ENCODE assay signal across 27 mouse cellular contexts in the genomic region with DNA sequence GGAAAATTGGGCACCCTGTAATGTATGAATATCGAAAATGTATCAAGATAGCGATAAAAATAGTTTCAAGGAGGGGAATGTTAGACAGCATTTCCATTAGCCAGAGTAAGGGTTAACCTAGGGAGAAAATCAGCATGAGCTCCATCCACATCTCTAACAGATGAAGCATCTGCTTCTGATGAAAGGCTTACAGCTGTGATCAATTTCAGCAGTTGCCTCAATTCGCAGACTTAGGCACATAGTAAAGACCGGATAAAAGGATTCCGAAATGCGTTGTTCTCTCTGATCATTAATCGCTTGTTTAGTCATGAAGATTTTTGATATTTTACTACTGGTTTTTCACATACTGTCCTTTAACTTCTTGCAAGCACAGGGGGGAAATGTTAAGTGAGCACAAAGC.
A peak's percentile ranks its signal among the peaks of the same experiment; 100 is the strongest.
DNase-seq lines count a peak whose midpoint lies in the region; ATAC-seq and TF ChIP-seq lines count a peak whose summit lies in the region.
"Had no signal": no experiment of that assay in that cellular context is flagged by ENCODE, and none has a peak within 500 bp of the region (broad histone marks: within the 10 kb centered on the region; RNA-seq: fewer than 3 reads in every experiment).

No protein-coding gene starts in this region.

- WGBS in embryonic facial prominence, embryonic 13.5 days = 19% methylated on average over 7 of the region's 7 CpGs
- 19% methylated on average over 7 of the region's 7 CpGs for whole genome bisulfite sequencing in limb, embryonic 13.5 days

- no peaks in the 10 kb centered on the region for H3K27me3 ChIP-seq in embryonic facial prominence, embryonic 13.5 days
- H3K27me3 ChIP-seq in limb, embryonic 13.5 days = no peaks in the 10 kb centered on the region
- H3K27me3 ChIP-seq: embryonic facial prominence, embryonic 15.5 days; heart, embryonic 12.5 days; hindbrain, embryonic 12.5 days; limb, embryonic 12.5 days; megakaryocyte, embryonic 14.5 days; neural tube, embryonic 13.5 days had no signal

- no peak for ATAC-seq in embryonic facial prominence, embryonic 13.5 days (ENCODE audit: insufficient number of reproducible peaks, insufficient read depth, low FRiP score, low TSS enrichment, low read depth)
- ATAC-seq in limb, embryonic 13.5 days (ENCODE audit: low FRiP score, low read depth) = peak; percentile 51; the same call in 1 of the 2 replicates
- ATAC-seq: activated CD4-positive, CD25-positive, alpha-beta regulatory T cell, adult 4 months; inflammation-experienced regulatory T-cells, adult 6 months; midbrain, embryonic 16.5 days had no signal

- peak; percentile 64 for DNase-seq in brain, embryonic 14.5 days (ENCODE audit: low read depth)
- DNase-seq in embryo, embryonic 10 days (ENCODE audit: low spot score) = peak; percentile 56
- DNase-seq in kidney, adult 11 months = no peak
- no peak for DNase-seq in kidney, postnatal 14 days
- no peak for DNase-seq in heart, postnatal 25 days (ENCODE audit: low spot score)
- DNase-seq: adrenal gland, postnatal 10 days; cerebellum, adult 8-10 months; cerebellum, postnatal 36 days; heart, postnatal 10 days; kidney, adult 2 months; lung, embryonic 14.5 days; right cerebral cortex, postnatal 4 days; thymus, postnatal 25 days had no signal

- TF ChIP-seq CTCF in brain, embryonic 14.5 days (IDR thresholded peaks at IDR 0.05; ENCODE audit: borderline replicate concordance, extremely low read depth, insufficient read depth, insufficient read length) = no peak

- intact Hi-C loops in heart, postnatal 25 days (cut with DNase I) = no loop called here

- peak overlapping the region; percentile 20; the same call in 1 of the 2 replicates for H3K4me2 ChIP-seq in embryonic facial prominence, embryonic 13.5 days
- H3K4me2 ChIP-seq in limb, embryonic 13.5 days (replicated peaks) = no peak overlapping the region
- H3K4me2 ChIP-seq: embryonic facial prominence, embryonic 15.5 days; heart, embryonic 12.5 days; hindbrain, embryonic 12.5 days; limb, embryonic 12.5 days; lung, embryonic 14.5 days; neural tube, embryonic 13.5 days had no signal

- H3K27ac ChIP-seq in embryonic facial prominence, embryonic 13.5 days = no peak overlapping the region
- H3K27ac ChIP-seq in limb, embryonic 13.5 days = no peak overlapping the region
- H3K27ac ChIP-seq: embryonic facial prominence, embryonic 15.5 days; hindbrain, embryonic 12.5 days; kidney, postnatal 0 days; limb, embryonic 12.5 days; liver, embryonic 14.5 days; neural tube, embryonic 13.5 days had no signal

- no peak overlapping the region for H3K9ac ChIP-seq in embryonic facial prominence, embryonic 13.5 days
- no peak overlapping the region for H3K9ac ChIP-seq in limb, embryonic 13.5 days
- H3K9ac ChIP-seq: embryonic facial prominence, embryonic 15.5 days; heart, embryonic 12.5 days; hindbrain, embryonic 12.5 days; limb, embryonic 12.5 days; liver, embryonic 14.5 days; lung, embryonic 14.5 days; neural tube, embryonic 13.5 days had no signal

- H3K4me1 ChIP-seq in embryonic facial prominence, embryonic 13.5 days = no peaks in the 10 kb centered on the region
- H3K4me1 ChIP-seq in limb, embryonic 13.5 days = no peaks in the 10 kb centered on the region
- H3K4me1 ChIP-seq: embryonic facial prominence, embryonic 15.5 days; heart, embryonic 12.5 days; hindbrain, embryonic 12.5 days; limb, embryonic 12.5 days; megakaryocyte, embryonic 14.5 days; neural tube, embryonic 13.5 days had no signal

- no peaks in the 10 kb centered on the region for H3K9me3 ChIP-seq in embryonic facial prominence, embryonic 13.5 days
- no peaks in the 10 kb centered on the region for H3K9me3 ChIP-seq in limb, embryonic 13.5 days
- H3K9me3 ChIP-seq: embryonic facial prominence, embryonic 15.5 days; heart, embryonic 12.5 days; hindbrain, embryonic 12.5 days; limb, embryonic 12.5 days; megakaryocyte, embryonic 14.5 days; neural tube, embryonic 13.5 days had no signal

- H3K4me3 ChIP-seq in embryonic facial prominence, embryonic 13.5 days = no peak overlapping the region
- H3K4me3 ChIP-seq in limb, embryonic 13.5 days = no peak overlapping the region
- H3K4me3 ChIP-seq: embryonic facial prominence, embryonic 15.5 days; heart, embryonic 12.5 days; hindbrain, embryonic 12.5 days; limb, embryonic 12.5 days; megakaryocyte, embryonic 14.5 days; myocyte; neural tube, embryonic 13.5 days had no signal

- no peaks in the 10 kb centered on the region for H3K36me3 ChIP-seq in embryonic facial prominence, embryonic 13.5 days
- H3K36me3 ChIP-seq in limb, embryonic 13.5 days = no peaks in the 10 kb centered on the region
- H3K36me3 ChIP-seq: embryonic facial prominence, embryonic 15.5 days; heart, embryonic 12.5 days; hindbrain, embryonic 12.5 days; limb, embryonic 12.5 days; neural tube, embryonic 13.5 days had no signal

- no peak for TF ChIP-seq POLR2A in brain, embryonic 14.5 days (IDR thresholded peaks at IDR 0.05; ENCODE audit: borderline replicate concordance, extremely low read depth, insufficient read depth, insufficient read length, poor library complexity, severe bottlenecking)

Comparison
In these comparisons a context has a peak if more than half of its experiments do, and no peak if none do; other contexts are left out.
1. DNase-seq: peak in brain, embryonic 14.5 days (single experiment) and embryo, embryonic 10 days (single experiment); none in kidney, adult 11 months (single experiment), kidney, postnatal 14 days (single experiment) and heart, postnatal 25 days (single experiment).